Mouse (Mus musculus): Measurements from ENCODE around the gene B4galt2. TPM values are rescaled to one million over a fixed set of nuclear protein-coding genes. Genes with fewer than 3 reads are reported as not detected.

B4galt2 gene
- polyA plus RNA-seq, 1 experiment: 37.7 TPM

DNA sequence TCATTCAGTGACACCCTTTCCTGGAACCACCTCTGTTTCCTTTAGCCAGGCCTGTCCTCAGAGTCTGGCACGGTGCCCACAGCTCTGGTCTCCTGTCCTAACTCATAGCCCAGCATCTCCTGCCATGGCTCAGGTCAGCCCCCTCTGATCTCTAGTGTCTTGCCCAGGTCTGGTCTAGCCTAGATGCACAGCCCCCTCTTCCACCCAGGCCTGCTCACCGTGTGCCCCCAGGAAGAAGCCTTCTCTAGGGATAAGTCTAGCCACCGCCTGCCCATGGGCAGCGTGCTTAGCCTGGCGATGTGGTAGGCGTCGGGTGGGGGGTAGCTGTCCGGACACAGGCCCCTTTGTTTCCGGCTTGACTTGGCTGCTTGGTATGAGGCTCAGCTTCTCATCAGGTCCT lies 28.1 kb downstream of the B4galt2 start:
- Histone ChIP-seq H3K79me2 (ENCODE audit: control insufficient read depth, insufficient read depth) (no peaks in the 10 kb centered on the region), H3K4me3 (ENCODE audit: insufficient read depth, poor library complexity, severe bottlenecking) (no peak overlapping the region), H3ac (ENCODE audit: control insufficient read depth, insufficient read length, low read depth) (no peak overlapping the region), H3K27me3 (ENCODE audit: control insufficient read depth, insufficient read depth, insufficient read length) (no peaks in the 10 kb centered on the region), H3K36me3 (ENCODE audit: control insufficient read depth, insufficient read depth) (no peaks in the 10 kb centered on the region), H3K79me3 (ENCODE audit: low read depth) (no peaks in the 10 kb centered on the region)
- TF ChIP-seq MYOG (IDR thresholded peaks at IDR 0.05; ENCODE audit: control insufficient read depth, extremely low read depth, insufficient read length): no peak
- TF ChIP-seq MYOD1 (IDR thresholded peaks at IDR 0.05; ENCODE audit: control insufficient read depth, insufficient read length, low read depth): no peak
- no peak for TF ChIP-seq FOSL1 (IDR thresholded peaks at IDR 0.05; ENCODE audit: insufficient read depth, low read length, poor library complexity, severe bottlenecking)
- TF ChIP-seq CTCF (IDR thresholded peaks at IDR 0.05; ENCODE audit: control insufficient read depth, insufficient read depth, insufficient read length): no peak
- no peak for TF ChIP-seq CEBPB (IDR thresholded peaks at IDR 0.05; ENCODE audit: low read depth)
- TF ChIP-seq MAX (IDR thresholded peaks at IDR 0.05): no peak
- no peak for TF ChIP-seq USF1 (IDR thresholded peaks at IDR 0.05; ENCODE audit: low read depth)

DNA sequence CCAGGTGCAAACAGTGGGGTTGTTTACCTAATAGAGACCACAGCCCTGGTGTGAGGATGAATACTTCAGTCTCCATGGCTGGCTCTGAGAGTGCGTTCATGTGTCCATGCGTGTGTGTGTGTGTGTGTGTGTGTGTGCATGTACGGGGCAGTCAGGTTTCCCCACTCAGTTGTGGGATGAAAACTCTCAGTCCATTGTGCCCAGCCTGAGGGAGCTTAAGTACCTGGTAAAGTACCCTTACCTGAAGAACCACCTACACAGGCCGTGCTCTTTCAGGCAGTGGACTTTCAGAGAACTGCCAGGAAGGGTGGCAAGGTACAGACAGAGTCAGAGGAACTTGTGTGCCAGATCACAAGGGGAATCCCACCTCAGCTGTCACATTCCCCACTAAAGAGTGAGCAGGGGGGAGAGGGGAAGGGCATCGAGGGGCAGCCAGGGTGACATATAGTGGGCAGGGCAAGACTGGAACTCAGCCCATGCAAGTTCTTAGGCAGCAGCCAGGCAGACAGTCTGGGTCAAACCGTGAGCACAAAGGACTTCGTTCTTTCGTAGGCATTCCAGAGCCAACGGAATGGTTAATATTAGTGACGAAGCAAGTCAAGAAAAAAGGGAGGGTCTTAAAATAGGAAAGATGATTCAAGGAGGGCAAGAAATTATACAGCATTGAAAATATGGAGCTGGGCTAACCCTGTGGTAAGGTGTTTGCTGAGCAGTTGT lies 31.0 kb downstream of the B4galt2 start:
- Histone ChIP-seq H3K4me3 (ENCODE audit: insufficient read depth, poor library complexity, severe bottlenecking) (no peak overlapping the region), H3K79me3 (ENCODE audit: low read depth) (no peaks in the 10 kb centered on the region), H3K27me3 (ENCODE audit: control insufficient read depth, insufficient read depth, insufficient read length) (no peaks in the 10 kb centered on the region), H3K36me3 (ENCODE audit: control insufficient read depth, insufficient read depth) (no peaks in the 10 kb centered on the region), H3ac (ENCODE audit: control insufficient read depth, insufficient read length, low read depth) (no peak overlapping the region), H3K79me2 (ENCODE audit: control insufficient read depth, insufficient read depth) (no peaks in the 10 kb centered on the region)
- TF ChIP-seq FOSL1 (IDR thresholded peaks at IDR 0.05; ENCODE audit: insufficient read depth, low read length, poor library complexity, severe bottlenecking) (no peak), CEBPB (IDR thresholded peaks at IDR 0.05; ENCODE audit: low read depth) (no peak), MAX (IDR thresholded peaks at IDR 0.05) (no peak), CTCF (IDR thresholded peaks at IDR 0.05; ENCODE audit: control insufficient read depth, insufficient read depth, insufficient read length) (no peak), USF1 (IDR thresholded peaks at IDR 0.05; ENCODE audit: low read depth) (no peak), MYOD1 (IDR thresholded peaks at IDR 0.05; ENCODE audit: control insufficient read depth, insufficient read length, low read depth) (no peak), MYOG (IDR thresholded peaks at IDR 0.05; ENCODE audit: control insufficient read depth, extremely low read depth, insufficient read length) (no peak)

DNA sequence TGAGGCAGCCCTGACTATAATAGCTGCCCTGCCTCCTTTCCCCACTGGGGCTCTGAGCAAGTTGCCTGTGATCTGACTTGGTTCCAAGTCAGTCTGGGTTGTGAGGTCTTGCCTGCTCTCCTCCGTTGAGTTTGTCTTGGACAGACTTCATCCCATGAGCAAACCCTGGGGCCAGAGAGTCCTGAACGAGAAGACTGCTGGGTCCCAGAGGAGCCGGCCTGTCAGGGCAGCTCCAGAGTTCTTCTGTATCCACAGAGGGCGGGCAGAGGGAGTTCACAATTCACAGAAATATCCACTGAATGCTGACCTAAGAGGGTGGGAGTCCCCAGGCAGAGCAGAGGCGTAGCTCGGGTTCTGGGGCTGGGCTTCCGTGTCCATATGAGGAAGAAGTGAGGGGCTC lies 32.4 kb downstream of the B4galt2 start:
- TF ChIP-seq FOSL1 (IDR thresholded peaks at IDR 0.05; ENCODE audit: insufficient read depth, low read length, poor library complexity, severe bottlenecking) (no peak), MAX (IDR thresholded peaks at IDR 0.05) (no peak), MYOD1 (IDR thresholded peaks at IDR 0.05; ENCODE audit: control insufficient read depth, insufficient read length, low read depth) (no peak), CTCF (IDR thresholded peaks at IDR 0.05; ENCODE audit: control insufficient read depth, insufficient read depth, insufficient read length) (no peak), USF1 (IDR thresholded peaks at IDR 0.05; ENCODE audit: low read depth) (no peak), MYOG (IDR thresholded peaks at IDR 0.05; ENCODE audit: control insufficient read depth, extremely low read depth, insufficient read length) (no peak), CEBPB (IDR thresholded peaks at IDR 0.05; ENCODE audit: low read depth) (no peak)
- H3K27me3 ChIP-seq (ENCODE audit: control insufficient read depth, insufficient read depth, insufficient read length): no peaks in the 10 kb centered on the region
- H3K4me3 ChIP-seq (ENCODE audit: insufficient read depth, poor library complexity, severe bottlenecking): no peak overlapping the region
- H3K36me3 ChIP-seq (ENCODE audit: control insufficient read depth, insufficient read depth): no peaks in the 10 kb centered on the region
- no peaks in the 10 kb centered on the region for H3K79me2 ChIP-seq (ENCODE audit: control insufficient read depth, insufficient read depth)
- H3ac ChIP-seq (ENCODE audit: control insufficient read depth, insufficient read length, low read depth): no peak overlapping the region
- H3K79me3 ChIP-seq (ENCODE audit: low read depth): no peaks in the 10 kb centered on the region

DNA sequence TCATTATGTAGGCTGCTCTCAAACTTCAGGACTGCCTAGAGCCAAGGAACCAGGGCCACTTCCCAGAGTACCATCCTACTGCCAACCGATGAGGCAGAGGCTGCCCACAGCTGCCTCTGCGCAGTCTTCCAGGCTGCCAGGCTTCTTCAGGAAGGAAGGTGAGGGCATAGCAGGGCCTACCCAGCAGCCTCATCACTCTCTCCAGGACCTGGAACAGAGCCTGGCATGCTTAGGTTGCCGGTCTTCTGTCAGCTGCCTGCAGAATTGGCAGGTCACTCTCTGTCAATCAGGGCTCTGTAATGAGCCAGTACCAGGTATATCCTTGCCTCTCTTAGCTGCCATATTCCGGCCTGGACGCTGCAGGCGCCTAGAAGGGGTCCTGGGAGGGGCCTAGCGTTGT lies 33.1 kb downstream of the B4galt2 start:
- H3K27me3 ChIP-seq (ENCODE audit: control insufficient read depth, insufficient read depth, insufficient read length): no peaks in the 10 kb centered on the region
- no peak overlapping the region for H3ac ChIP-seq (ENCODE audit: control insufficient read depth, insufficient read length, low read depth)
- no peak overlapping the region for H3K4me3 ChIP-seq (ENCODE audit: insufficient read depth, poor library complexity, severe bottlenecking)
- H3K79me2 ChIP-seq (ENCODE audit: control insufficient read depth, insufficient read depth): no peaks in the 10 kb centered on the region
- TF ChIP-seq USF1 (IDR thresholded peaks at IDR 0.05; ENCODE audit: low read depth): no peak
- no peak for TF ChIP-seq CTCF (IDR thresholded peaks at IDR 0.05; ENCODE audit: control insufficient read depth, insufficient read depth, insufficient read length)
- no peak for TF ChIP-seq MAX (IDR thresholded peaks at IDR 0.05)
- TF ChIP-seq MYOD1 (IDR thresholded peaks at IDR 0.05; ENCODE audit: control insufficient read depth, insufficient read length, low read depth): no peak
- no peak for TF ChIP-seq MYOG (IDR thresholded peaks at IDR 0.05; ENCODE audit: control insufficient read depth, extremely low read depth, insufficient read length)
- TF ChIP-seq FOSL1 (IDR thresholded peaks at IDR 0.05; ENCODE audit: insufficient read depth, low read length, poor library complexity, severe bottlenecking): no peak
- TF ChIP-seq CEBPB (IDR thresholded peaks at IDR 0.05; ENCODE audit: low read depth): no peak
- H3K36me3 ChIP-seq (ENCODE audit: control insufficient read depth, insufficient read depth): no peaks in the 10 kb centered on the region
- no peaks in the 10 kb centered on the region for H3K79me3 ChIP-seq (ENCODE audit: low read depth)

DNA sequence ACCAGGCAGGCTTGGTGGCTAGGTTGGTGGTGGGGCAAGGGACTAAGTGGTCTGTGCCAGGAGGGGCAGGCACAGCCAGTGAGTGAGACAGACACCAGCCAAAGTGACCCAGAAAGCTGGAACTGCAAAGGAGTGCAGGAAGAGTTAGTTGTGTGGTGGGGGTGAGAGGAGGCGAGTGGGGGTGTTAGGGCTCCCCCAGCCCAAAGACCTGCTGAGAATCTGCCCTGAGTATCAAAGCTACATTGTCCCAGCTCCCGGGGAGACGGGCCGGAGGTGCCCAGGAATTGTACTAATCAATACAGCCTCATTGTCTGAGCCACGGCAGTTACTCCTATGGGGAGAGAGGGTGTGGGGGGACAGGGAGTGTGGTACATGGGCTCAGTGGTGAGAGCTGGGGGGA lies 33.8 kb downstream of the B4galt2 start:
- Histone ChIP-seq H3ac (ENCODE audit: control insufficient read depth, insufficient read length, low read depth) (no peak overlapping the region), H3K79me3 (ENCODE audit: low read depth) (no peaks in the 10 kb centered on the region), H3K27me3 (ENCODE audit: control insufficient read depth, insufficient read depth, insufficient read length) (no peaks in the 10 kb centered on the region), H3K4me3 (ENCODE audit: insufficient read depth, poor library complexity, severe bottlenecking) (no peak overlapping the region), H3K79me2 (ENCODE audit: control insufficient read depth, insufficient read depth) (no peaks in the 10 kb centered on the region), H3K36me3 (ENCODE audit: control insufficient read depth, insufficient read depth) (no peaks in the 10 kb centered on the region)
- no peak for TF ChIP-seq FOSL1 (IDR thresholded peaks at IDR 0.05; ENCODE audit: insufficient read depth, low read length, poor library complexity, severe bottlenecking)
- TF ChIP-seq USF1 (IDR thresholded peaks at IDR 0.05; ENCODE audit: low read depth): no peak
- TF ChIP-seq MYOG (IDR thresholded peaks at IDR 0.05; ENCODE audit: control insufficient read depth, extremely low read depth, insufficient read length): no peak

DNA sequence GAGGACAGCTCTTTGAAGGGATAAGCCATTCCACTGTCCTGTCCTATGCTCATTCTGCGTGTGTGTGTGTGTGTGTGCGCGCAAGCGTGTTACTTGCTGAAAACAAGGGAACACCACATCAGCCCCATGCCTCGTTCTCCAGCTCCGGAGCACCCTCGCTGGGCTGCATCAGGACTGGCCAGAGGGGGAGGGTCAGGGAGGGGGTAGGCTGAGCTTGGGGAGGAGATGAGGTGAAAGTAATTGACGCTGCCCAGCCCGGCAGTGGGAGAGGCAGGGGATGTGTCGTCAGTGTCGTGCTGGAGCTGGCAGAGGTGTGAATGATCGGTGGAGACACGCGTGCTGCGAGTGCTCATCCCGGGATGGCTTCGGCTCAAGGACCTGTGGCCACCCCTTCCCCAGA lies 34.2 kb downstream of the B4galt2 start:
- Histone ChIP-seq H3K79me2 (ENCODE audit: control insufficient read depth, insufficient read depth) (no peaks in the 10 kb centered on the region), H3K36me3 (ENCODE audit: control insufficient read depth, insufficient read depth) (no peaks in the 10 kb centered on the region), H3K79me3 (ENCODE audit: low read depth) (no peaks in the 10 kb centered on the region), H3ac (ENCODE audit: control insufficient read depth, insufficient read length, low read depth) (no peak overlapping the region), H3K4me3 (ENCODE audit: insufficient read depth, poor library complexity, severe bottlenecking) (no peak overlapping the region), H3K27me3 (ENCODE audit: control insufficient read depth, insufficient read depth, insufficient read length) (no peaks in the 10 kb centered on the region)
- TF ChIP-seq CTCF (IDR thresholded peaks at IDR 0.05; ENCODE audit: control insufficient read depth, insufficient read depth, insufficient read length): no peak
- no peak for TF ChIP-seq MYOD1 (IDR thresholded peaks at IDR 0.05; ENCODE audit: control insufficient read depth, insufficient read length, low read depth)
- no peak for TF ChIP-seq MAX (IDR thresholded peaks at IDR 0.05)
- TF ChIP-seq FOSL1 (IDR thresholded peaks at IDR 0.05; ENCODE audit: insufficient read depth, low read length, poor library complexity, severe bottlenecking): no peak
- no peak for TF ChIP-seq CEBPB (IDR thresholded peaks at IDR 0.05; ENCODE audit: low read depth)
- no peak for TF ChIP-seq MYOG (IDR thresholded peaks at IDR 0.05; ENCODE audit: control insufficient read depth, extremely low read depth, insufficient read length)
- TF ChIP-seq USF1 (IDR thresholded peaks at IDR 0.05; ENCODE audit: low read depth): no peak

Measured in C2C12 (cell line).